Mouse (Mus musculus): ENCODE data around the gene Gprin3. TPM values are rescaled to one million over a fixed set of nuclear protein-coding genes. Genes with fewer than 3 reads are reported as not detected.
"Not testable (repeated sequence)": the region's sequence is repeated elsewhere in the genome, so short reads cannot be mapped to it uniquely, and the experiment has no call there.

Gene Gprin3
- polyA plus RNA-seq, 1 experiment from 2014 or later: 6.1 TPM

GRCm38 (mm10) chr6:59304235-59304942, 121.7 kb downstream of the Gprin3 start:
- H3K4me3 ChIP-seq (ENCODE audit: low read length); H3K9ac ChIP-seq (ENCODE audit: low read depth, low read length); H3K36me3 ChIP-seq (ENCODE audit: control insufficient read depth, insufficient read depth, low read length); H3K9me3 ChIP-seq (ENCODE audit: control insufficient read depth, low read length); H3K27me3 ChIP-seq (replicated peaks; ENCODE audit: control insufficient read depth, insufficient read depth, low read length); H3K27ac ChIP-seq (ENCODE audit: low read length); H3K4me1 ChIP-seq (ENCODE audit: control insufficient read depth, insufficient read depth, low read length); H3K4me2 ChIP-seq (ENCODE audit: low read depth, low read length): not testable (repeated sequence)
- WGBS: 86% methylated on average over 2 of the region's 2 CpGs
- ATAC-seq: peak; percentile 93

GRCm38 (mm10) chr6:59303031-59303430, 123.1 kb downstream of the Gprin3 start:
- Histone ChIP-seq H3K4me1 (ENCODE audit: control insufficient read depth, insufficient read depth, low read length) (no peaks in the 10 kb centered on the region), H3K27me3 (replicated peaks; ENCODE audit: control insufficient read depth, insufficient read depth, low read length) (no peaks in the 10 kb centered on the region), H3K9ac (ENCODE audit: low read depth, low read length) (no peak overlapping the region), H3K4me2 (ENCODE audit: low read depth, low read length) (no peak overlapping the region), H3K4me3 (ENCODE audit: low read length) (no peak overlapping the region), H3K36me3 (ENCODE audit: control insufficient read depth, insufficient read depth, low read length) (no peaks in the 10 kb centered on the region), H3K27ac (ENCODE audit: low read length) (no peak overlapping the region), H3K9me3 (ENCODE audit: control insufficient read depth, low read length) (no peaks in the 10 kb centered on the region)
- no peak for ATAC-seq
- WGBS: 79% methylated on average over 1 of the region's 1 CpGs

Other genes with a start within 250 kb of the Gprin3 start
- 11.9 and 12.3 TPM in 2 replicates for gene Tigd2, start 217.4 kb downstream of the Gprin3 start, polyA plus RNA-seq (2015; fragmentation: Nextera tagmentation; extraction: Ambion mirVana)